Mouse (Mus musculus) c-Kit-negative CD71-positive TER-119-positive erythroid progenitor cells, embryonic 14.5 days (primary cell): ENCODE results near the gene Pcolce2.
"Not testable (repeated sequence)": the region's sequence is repeated elsewhere in the genome, so short reads cannot be mapped to it uniquely, and the experiment has no call there.

Experiments used
- DNase-seq: peaks from one replicate; pipeline ENCODE4 v3.0.0-alpha.2; 2013; ENCODE audit warnings: low read depth, low spot score

Pcolce2 gene

DNA sequence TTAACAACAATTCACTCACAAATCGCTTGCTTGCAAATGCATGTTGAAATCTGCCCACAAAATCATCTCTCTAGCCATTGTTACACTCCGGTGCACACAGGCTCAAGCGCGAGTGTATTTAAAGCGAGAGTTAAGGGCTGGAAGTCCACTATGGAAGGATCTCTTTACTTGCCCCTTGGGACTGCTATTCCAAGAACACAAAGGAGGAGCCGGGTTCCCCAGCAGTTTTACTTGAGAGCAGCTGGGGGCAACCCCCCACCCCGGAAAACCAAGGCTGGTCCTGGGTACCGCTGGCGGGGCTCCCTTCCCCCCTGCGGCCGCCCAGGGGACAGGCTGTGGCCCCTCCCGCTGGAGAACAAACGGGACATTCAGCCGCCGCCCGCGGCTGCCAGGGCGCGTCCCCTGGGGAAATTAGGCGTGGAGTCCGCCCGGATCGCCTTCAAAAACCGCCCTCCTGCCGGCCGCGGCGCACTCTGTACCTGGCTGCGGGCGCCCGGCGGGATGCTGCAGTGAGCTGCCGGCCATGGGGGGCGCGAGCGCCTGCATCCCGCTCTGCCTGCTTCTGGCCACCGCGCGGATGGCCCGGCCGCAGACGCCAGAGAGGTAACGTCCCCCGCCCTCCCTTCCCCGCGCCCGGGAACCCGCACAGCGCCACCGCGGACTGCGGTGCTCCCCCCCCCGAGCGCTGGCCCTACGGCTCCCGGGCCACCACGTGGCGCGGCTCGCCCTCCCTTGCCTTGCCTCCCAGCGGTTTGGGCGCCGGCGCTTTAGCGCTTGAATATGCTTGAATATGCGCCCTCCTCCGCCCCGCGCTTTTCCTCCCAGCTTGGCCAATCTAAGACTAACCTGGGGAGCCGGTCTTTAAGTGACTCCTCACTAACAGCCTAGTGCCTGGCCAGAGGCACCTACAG lies at the start of gene Pcolce2:
TSS of gene Pcolce2 (plus strand) at position 331 of the 911 bp plus-strand sequence.
- no peak for DNase-seq

DNA sequence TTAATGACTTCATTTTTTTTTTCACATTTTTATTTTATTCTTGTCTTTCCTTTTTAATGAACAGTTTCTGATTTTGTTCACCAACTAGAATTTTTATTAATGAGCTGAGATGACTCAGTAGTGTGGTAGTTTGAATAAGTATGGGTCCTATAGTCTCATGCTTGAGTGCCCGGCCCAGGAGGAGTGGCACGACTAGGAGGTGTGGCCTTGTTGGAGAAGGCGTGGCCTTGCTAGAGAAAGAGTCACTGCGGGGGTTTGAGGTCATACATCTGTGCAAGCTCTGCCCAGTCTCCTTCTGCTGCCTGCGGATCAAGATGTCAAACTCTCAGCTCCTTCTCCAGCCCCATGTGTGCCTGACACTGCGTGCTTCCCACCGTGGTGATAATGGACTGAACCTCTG lies 49.3 kb upstream of the Pcolce2 start:
- no peak for DNase-seq

DNA sequence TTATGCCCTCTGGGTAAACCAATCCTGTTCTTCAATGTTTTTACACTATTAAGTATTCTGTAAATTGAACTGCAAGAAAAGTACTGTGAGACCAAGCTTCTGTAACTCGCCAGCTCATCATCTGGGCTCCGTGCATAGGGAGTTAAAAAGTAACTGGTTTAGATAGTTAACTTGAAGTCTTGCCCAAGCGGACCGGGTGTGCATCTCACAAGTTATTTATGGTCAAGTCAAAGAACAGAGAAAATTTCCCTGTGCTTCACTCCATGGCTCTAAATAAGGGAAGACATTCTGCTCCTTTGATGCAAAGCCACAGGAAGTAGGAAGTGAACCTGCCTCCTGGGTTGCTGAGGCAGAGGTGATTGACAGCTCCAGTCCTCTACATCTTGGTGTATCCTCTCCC lies 43.1 kb upstream of the Pcolce2 start:
- no peak for DNase-seq

DNA sequence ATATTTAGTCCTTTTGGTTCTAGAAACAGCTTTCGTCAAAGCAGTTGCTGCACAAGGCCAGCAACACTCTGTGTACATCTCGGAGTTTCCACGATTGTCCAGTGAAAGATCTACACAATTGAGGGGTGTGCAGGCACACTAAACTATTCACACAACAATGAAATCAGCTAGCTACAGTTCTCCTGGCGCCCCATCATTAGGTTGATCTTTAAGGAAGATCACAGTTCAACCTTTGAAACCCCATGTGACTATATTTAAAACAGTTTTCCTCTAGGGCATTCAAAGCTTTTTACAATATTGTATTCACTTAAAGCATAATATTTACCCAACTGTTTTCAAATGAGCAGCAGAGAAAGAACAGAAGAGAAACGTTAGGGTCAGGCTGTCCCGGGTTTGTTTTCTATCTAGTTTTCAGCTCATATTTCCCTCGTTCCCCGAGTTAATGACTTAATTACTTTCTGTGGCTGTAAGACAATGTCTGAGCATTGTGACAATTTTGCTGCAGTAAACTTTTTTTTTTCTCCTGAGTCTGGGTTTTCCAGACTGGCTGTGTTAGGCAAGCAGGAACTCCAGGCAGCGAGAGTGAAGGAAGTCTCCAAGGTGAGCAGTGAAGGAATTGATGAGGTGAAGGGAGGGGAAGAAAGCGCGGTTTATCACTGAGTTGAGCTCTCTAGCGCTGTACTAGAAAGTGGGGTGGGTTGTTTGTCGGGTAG lies 39.8 kb upstream of the Pcolce2 start:
- no peak for DNase-seq

DNA sequence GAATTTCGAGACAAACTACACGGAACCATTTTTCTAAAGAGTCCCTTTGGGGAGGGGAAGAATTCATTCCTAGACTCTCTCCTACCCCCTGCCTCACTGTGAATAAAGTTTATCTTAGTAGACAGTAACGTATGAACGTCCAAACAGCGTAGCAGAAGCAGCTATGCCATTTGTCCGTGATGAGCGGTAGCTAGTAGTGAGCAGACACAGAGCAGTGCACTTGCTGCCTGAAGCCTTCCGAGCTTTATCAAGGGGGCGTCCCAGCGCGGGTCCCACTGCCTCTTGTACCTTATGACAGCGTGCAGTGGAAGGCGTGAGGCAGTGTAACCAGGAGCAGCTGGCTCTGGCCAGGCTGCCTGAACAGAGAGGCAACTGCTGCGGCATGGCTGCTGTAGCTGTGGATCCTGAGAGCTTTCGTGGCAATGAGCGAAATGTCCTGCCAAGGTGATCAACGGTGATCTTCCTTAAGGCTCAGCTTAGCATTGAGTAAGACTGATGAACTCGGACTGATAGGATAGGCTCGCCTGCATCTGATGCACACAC lies 39.2 kb upstream of the Pcolce2 start:
- no peak for DNase-seq

DNA sequence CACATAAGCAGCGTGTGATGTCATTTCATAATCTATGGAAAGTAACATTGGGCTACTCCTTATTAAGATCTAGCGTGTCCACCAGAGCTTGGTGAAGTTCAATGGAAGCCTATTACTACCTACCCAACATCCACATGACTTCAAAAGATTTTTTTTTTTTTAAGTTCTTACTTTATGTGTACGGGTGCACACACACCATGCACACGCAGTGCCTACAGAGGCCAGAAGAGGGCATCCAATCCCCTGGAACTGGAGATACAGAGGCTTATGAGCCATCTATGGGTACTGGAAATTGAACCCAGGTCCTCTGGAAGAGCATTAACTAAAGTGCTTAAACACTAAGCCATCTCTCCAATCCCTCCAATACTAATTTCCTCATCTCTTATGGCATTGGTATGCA lies 38.0 kb upstream of the Pcolce2 start:
- DNase-seq = no peak

DNA sequence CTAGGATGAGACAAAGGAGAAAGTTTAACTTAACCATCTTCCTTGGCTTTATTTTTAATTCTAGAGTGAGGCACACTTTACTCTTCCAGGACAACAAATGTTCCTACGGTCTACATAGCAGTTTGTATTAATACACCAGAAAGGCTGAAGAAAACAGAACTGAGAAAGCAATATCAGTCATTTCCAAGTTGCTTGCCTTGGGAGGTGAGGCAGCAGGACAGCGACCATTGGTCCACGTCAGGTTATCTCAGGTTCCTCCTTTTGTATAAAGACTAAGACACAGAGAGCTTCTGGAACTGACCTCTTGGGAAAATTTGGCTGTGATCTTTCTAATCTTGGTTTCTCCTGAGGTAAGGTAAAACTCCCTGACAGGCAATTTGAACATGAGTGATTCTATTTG lies 34.6 kb upstream of the Pcolce2 start:
- DNase-seq = no peak

DNA sequence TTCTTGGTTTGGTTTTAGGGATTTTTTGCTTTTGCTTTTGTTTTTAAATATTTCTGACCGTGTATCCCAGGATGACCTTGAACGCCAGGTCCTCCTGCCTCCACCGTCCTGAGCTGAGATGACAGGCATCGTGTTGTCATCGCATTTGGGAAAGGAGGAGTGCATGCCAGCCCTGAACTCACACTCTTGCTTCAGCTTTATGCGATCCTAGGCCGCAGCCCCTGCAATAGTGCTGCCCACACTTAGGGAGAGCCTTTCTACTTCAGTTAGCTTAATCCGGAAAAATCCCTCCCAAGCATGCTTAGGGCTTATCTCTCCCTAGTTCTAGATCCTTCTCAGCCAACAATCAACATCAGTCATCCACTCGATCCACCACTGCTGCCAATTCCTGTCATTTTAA lies 34.1 kb upstream of the Pcolce2 start:
- no peak for DNase-seq

DNA sequence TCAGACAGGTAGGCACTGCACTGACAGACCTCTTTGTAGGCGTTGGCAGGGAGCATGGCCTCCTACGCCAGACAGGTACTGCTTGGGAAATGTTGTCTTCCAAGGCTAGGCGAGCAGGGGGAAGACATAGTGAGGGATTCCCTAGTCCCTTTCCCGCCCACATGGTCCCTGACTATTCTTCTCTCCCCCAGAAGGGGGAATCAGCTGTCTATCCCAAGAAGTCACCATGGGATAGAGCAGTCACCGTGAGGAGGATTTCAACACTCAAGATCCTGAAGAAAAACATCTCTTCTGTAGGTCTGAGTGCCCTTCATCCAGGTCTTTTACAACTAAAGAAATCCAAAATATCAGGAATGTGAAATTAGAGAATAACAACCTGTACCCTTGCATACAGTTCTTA lies 30.2 kb upstream of the Pcolce2 start:
- DNase-seq = no peak

DNA sequence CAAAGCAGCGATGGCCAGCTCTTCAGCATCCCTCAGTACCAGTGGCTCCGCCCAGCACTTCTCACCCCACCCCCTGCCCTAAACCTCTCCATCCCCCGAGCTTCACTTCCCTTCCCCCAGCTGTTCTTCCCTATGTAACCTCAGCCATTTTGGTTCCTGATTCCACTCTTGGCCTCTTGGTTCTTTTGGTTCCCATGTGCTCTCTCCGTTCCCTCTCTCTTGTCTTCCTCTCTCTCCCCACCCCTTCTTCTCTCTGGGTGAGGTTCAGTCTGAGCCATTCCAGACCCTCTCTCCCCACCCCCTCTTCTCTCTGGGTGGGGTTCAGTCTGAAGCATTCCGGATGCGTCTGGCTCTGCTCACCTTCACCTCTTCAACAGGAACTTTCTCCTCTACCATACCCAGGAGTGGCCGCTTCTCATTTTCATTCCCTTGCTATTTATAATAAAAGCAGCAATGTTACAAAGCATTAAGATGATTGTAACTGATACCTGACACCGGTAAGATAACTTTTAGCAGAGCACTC lies 25.1 kb upstream of the Pcolce2 start:
- DNase-seq = no peak

DNA sequence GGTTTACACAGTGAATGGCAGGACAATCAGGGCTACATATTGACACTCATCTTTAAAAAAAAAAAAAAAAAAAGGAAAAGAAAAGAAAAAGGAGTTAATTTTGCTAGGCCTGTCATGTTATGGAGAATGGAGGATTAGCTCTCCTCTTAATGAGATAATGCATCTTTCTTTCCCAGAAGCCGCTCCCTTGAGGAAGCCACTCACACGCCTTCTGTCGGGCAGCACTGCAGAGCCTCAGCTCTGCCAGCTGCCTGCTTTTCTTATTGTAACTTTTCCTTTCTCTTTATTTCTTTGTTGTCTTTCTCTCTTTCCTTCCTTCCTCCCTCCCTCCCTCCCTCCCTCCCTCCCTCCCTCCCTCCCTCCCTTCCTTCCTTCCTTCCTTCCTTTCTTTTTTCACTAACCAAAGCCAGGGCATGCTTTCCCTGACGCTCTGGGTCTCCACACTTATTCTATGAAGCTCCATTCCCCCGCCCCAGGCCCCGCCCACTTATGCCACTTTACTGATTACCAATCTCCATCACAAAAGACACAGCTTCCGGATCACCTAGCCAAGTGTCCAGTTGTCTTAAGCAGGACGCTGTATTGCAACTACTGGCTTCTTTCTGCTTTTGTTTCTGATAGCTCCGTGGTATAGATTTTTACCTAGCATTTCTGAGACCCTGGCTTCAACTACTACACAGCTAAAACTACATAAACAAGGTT lies 23.8 kb upstream of the Pcolce2 start:
- no peak for DNase-seq

DNA sequence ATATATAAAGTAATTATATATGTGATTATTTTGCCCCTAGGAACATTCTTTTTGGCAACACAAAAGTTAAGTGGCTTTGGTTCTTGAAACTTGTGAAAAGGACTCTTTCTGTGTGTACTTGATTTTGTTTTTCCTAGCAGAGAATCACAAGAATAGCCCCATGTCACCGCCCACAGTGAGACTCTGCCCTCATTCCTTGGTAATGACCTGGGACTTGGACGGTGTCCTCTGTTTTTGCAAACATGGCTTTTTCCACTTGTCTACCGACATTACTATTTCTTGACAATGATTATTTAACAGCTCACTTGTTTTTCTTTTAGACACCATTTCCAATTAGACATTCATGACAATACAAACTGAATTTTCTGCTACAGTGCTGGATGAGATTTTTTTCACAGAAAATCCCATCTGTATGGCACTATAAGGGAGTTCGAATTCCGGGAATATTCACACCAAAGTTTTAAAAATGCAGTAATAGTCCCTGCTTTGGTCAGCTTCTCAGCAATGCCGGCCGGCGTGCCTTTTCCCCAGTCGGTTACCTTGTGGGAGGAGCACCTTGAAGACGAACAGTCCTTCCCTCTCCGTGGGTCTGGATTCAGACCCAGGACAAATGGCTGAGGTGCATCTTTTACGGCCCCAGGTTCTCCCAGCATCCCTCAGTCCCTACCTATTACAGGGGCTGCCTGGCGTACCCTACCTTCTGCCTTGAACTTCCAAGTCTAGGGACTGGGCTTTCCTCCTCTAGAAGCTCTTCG lies 22.4 kb upstream of the Pcolce2 start:
- no peak for DNase-seq

DNA sequence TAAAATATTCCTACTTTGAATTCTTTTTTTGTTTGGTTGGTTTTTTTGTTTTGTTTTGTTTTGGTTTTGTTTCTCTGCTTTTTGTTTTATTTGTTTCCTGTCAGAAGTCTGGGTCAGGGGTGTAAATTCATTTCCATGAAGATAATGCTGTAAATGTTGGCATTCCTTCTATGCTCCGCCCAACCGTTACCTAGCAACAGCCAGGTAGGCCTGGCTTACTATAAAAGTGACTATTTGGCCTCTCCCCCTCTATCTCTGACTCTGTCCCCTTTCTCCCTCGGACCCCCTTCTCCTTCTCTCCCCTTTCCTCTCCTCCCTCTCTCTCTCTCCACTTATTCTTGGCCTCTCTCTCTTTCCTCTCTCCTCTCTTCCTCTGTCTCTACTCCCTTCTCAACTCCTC lies 21.4 kb upstream of the Pcolce2 start:
- no peak for DNase-seq

DNA sequence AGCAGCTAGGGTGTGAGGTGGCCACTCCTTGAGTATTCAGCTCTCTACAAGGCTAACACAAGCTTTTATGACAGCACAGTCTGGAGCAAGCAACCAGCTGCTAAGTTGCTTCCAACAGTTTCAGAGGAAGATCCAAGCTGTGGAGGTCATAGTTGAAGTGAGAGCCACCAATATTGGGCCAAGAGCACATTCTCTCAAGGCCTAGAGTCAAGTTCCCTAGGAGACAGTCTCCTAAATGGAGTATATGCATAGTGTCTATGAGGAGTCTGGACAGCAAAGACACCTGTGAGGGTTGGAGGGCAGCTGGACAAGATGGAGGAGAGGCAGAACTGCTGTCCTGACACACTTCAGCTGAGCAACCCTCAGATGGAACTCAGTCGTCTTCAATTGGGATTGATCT lies 18.8 kb upstream of the Pcolce2 start:
- DNase-seq = no peak

DNA sequence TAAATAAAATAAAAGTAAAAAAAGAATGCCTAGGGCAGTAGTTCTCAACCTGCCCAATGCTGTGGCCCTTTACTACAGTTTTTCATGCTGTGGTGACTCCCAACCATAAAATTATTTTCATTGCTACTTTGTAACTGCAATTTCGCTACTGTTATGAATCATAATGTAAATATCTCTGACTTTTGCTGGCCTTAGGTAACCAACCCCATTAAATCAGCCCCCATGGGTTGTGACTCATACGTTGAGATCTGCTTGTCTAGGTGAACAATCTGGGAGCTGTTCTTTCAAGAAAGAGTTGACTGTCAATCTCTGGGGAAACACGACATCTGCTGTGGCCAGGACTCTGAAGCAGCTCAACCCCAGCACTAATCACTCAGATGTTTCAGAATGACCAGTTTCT lies 13.3 kb upstream of the Pcolce2 start:
- no peak for DNase-seq

DNA sequence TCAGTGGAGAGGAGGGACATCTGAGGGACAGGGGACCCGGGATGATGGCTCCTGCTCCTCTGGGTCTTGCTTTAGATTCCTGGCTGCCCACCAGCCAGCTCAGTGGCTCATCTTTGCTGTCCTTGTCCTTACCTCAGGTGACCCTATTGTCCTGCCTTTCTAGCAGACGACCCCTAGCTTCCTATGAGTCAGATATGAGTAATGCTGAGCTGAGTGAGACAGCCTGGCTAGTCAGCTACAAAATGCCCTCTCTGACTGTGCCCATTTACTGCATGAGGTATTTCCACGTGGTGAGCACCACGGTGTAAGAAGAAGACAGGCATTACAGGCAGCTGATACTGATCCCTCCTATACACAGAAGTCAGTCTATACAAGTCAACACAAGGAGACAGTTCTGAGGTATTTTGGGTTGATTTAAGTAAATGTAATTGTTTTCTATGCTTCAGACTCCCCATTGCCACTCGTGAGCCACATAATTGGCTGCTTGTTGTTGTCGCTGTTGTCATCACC lies 8.9 kb upstream of the Pcolce2 start:
- no peak for DNase-seq

DNA sequence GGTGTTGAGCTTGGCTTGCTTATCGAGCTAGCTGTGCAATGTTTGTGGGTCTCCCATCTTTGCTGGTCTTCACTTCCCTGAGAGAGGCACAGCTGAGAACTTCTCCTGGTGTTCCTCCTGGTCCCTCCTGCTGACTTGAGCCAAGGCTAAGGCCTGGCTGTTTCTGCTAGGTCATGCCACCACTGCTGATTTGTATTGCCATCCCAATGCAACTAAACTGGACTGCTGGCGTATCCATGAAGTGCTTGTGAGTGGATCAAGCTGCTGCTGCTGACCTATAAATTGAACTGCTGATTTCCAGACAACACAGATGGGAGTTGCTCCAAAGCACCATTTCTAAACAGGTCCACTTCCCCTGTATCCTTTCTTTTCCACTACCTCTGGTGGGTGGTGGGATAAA lies 7.8 kb upstream of the Pcolce2 start:
- DNase-seq = not testable (repeated sequence)

DNA sequence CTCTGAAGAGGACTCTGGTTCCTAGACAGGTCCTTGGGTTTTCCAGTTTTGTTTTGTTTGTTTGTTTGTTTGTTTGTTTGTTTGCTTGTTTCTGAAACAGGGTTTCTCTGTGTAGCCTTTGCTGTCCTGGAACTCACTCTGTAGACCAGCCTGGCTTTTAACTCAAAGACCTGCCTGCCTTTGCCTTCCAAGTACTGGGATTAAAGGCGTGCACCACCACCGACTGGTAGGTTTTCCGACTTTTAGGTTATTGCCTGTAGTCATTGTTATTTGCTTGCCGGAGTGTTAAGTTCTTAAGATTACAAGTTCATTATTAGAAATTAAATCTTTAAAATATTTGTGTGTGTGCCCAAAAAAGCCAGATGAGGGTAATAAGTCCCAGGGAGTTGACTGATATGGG lies 1.0 kb upstream of the Pcolce2 start:
- DNase-seq = no peak

DNA sequence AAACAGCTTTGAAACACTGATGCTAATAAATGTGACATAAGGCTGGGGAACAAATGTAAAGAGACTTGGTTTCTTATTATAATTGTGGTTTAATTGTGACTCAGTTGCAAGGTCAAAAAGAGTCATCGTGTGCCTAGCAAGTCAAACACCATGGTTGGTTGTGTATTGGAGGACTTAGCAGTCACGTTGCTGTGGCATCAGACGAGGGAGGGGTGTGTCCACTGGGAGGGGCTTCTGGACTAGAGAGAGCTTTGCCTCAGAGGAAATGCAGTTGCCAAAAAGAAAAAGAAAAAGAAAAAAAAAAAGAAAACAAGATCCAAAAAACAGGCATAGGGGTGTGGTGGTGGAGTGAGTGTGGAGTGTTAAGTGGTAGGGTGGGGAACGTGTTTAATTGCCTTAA lies 2.5 kb downstream of the Pcolce2 start:
- DNase-seq = no peak

DNA sequence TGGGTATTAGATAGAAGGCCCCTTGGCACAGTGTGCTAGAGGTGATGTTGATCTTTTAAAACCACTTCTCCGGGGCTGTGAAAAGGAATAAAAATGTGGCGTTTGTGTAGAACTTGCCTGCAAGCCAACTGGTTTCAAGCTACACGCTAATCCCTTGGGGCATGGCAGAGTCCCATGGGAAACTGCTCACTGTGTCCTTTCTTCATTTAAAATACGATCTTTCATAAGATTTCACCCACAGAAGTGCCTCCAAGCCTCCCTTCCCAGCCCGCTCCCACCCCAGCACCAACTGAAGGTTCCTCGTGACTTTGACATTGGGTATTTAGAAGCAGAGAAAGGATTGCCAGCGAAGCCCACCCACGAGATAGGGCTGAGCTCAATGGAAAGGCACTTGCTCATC lies 8.5 kb downstream of the Pcolce2 start:
- DNase-seq = no peak

DNA sequence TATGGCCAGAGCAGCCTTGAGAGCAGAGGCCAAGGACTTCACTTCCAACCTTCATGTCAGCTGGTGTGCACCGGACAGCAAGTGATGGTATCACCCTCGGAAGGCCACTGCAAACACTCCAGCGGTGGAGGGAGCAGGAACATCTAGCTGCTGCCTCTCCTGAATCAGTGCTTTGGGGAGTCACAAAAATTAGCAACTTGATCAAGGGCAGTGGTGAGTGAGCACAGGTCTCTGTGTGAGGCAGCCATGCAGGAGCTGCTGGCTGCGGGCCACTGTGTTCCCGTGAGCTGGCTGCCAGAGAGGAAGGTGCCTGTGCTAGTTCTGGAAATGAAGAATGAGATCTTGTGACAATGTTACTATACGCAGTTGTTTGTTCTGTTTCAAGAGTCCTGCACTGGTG lies 16.0 kb downstream of the Pcolce2 start:
- DNase-seq = no peak
